Mouse (Mus musculus) brain, embryonic 14.5 days (tissue): ENCODE data around the gene Pkd1l2.

ENCODE experiments used
- CTCF ChIP-seq: fragments of 200-500 bp; IDR thresholded peaks from 2 replicates; pipeline ENCODE4 v1.5.1; 2012; ENCODE audit warnings: inconsistent platforms, mild to moderate bottlenecking, moderate library complexity, borderline replicate concordance; ENCODE audit not compliant: insufficient read depth, insufficient read length; ENCODE audit errors: extremely low read depth
- POLR2A ChIP-seq: fragments of 200-500 bp; IDR thresholded peaks from 2 replicates; pipeline ENCODE4 v1.6.1; 2012; ENCODE audit warnings: mild to moderate bottlenecking, inconsistent platforms, borderline replicate concordance; ENCODE audit not compliant: poor library complexity, insufficient read depth, insufficient read length, severe bottlenecking; ENCODE audit errors: extremely low read depth

GRCm38 (mm10) chr8:117067396-117067795, 14.9 kb downstream of the Pkd1l2 start:
- TF ChIP-seq POLR2A = no peak
- TF ChIP-seq CTCF = no peak
